Comparison of ENCODE assay signal across 9 mouse cellular contexts in genomic region chrX:51680428-51681169, GRCm38 (mm10). TPM values are rescaled to one million over a fixed set of nuclear protein-coding genes. Genes with fewer than 3 reads are reported as not detected.
DNase-seq lines count a peak whose midpoint lies in the region; ATAC-seq and TF ChIP-seq lines count a peak whose summit lies in the region.
"Had no signal": no experiment of that assay in that cellular context is flagged by ENCODE, and none has a peak within 500 bp of the region (broad histone marks: within the 10 kb centered on the region; RNA-seq: fewer than 3 reads in every experiment).

No protein-coding gene starts in this region.

- TF ChIP-seq POLR2A in lung, adult 2 months (IDR thresholded peaks at IDR 0.05; ENCODE audit: borderline replicate concordance, extremely low read depth, low read depth, low read length) = no peak

- TF ChIP-seq CTCF in lung, adult 2 months (IDR thresholded peaks at IDR 0.05; ENCODE audit: insufficient read depth, low read length) = no peak

- no peak overlapping the region for H3K27ac ChIP-seq in intestine, embryonic 15.5 days
- peak overlapping the region; percentile 70 for H3K27ac ChIP-seq in limb, embryonic 12.5 days
- no peak overlapping the region for H3K27ac ChIP-seq in neural tube, embryonic 11.5 days (ENCODE audit: low read depth, low read length)

- H3K9ac ChIP-seq in intestine, embryonic 15.5 days = peak overlapping the region; percentile 46
- peak overlapping the region; percentile 66 for H3K9ac ChIP-seq in limb, embryonic 12.5 days (replicated peaks)
- H3K9ac ChIP-seq in neural tube, embryonic 11.5 days (ENCODE audit: low read length) = peak overlapping the region; percentile 63

- no peaks in the 10 kb centered on the region for H3K9me3 ChIP-seq in intestine, embryonic 15.5 days
- no peaks in the 10 kb centered on the region for H3K9me3 ChIP-seq in limb, embryonic 12.5 days
- no peaks in the 10 kb centered on the region for H3K9me3 ChIP-seq in neural tube, embryonic 11.5 days (ENCODE audit: control insufficient read depth, low read length)
- H3K9me3 ChIP-seq: G1E had no signal

- H3K4me2 ChIP-seq in intestine, embryonic 15.5 days (replicated peaks) = peak overlapping the region; percentile 90
- H3K4me2 ChIP-seq in limb, embryonic 12.5 days = peak overlapping the region; percentile 65
- H3K4me2 ChIP-seq in neural tube, embryonic 11.5 days (ENCODE audit: low read depth) = peak overlapping the region; percentile 71

- peak; percentile 69 for ATAC-seq in intestine, embryonic 15.5 days
- ATAC-seq in limb, embryonic 12.5 days (ENCODE audit: insufficient number of reproducible peaks, insufficient read depth, low FRiP score, low TSS enrichment, low read depth) = peak; percentile 45; the same call in 1 of the 2 replicates
- peak; percentile 75 for ATAC-seq in neural tube, embryonic 11.5 days (ENCODE audit: insufficient read depth, low FRiP score, low TSS enrichment)
- no peak for ATAC-seq in activated CD4-positive, CD25-positive, alpha-beta regulatory T cell, adult 4 months

- WGBS in lung, adult 2 months = 31% methylated on average over 70 of the region's 70 CpGs
- WGBS in intestine, embryonic 15.5 days = 19% methylated on average over 69 of the region's 70 CpGs
- 14% methylated on average over 67 of the region's 70 CpGs for WGBS in limb, embryonic 12.5 days
- 13% methylated on average over 62 of the region's 70 CpGs for WGBS in neural tube, embryonic 11.5 days

- H3K4me3 ChIP-seq in lung, adult 2 months (replicated peaks; ENCODE audit: extremely low read depth, low read depth, low read length) = peak overlapping the region; percentile 16
- peak overlapping the region; percentile 47 for H3K4me3 ChIP-seq in intestine, embryonic 15.5 days (replicated peaks)
- H3K4me3 ChIP-seq in limb, embryonic 12.5 days (replicated peaks) = peak overlapping the region; percentile 52
- peak overlapping the region; percentile 42 for H3K4me3 ChIP-seq in neural tube, embryonic 11.5 days (ENCODE audit: low read depth, low read length)

- no peaks in the 10 kb centered on the region for H3K36me3 ChIP-seq in intestine, embryonic 15.5 days
- H3K36me3 ChIP-seq in limb, embryonic 12.5 days = no peaks in the 10 kb centered on the region
- no peaks in the 10 kb centered on the region for H3K36me3 ChIP-seq in neural tube, embryonic 11.5 days (ENCODE audit: control insufficient read depth, insufficient read depth, low read length)
- H3K36me3 ChIP-seq: G1E had no signal

- H3K4me1 ChIP-seq in lung, adult 2 months (ENCODE audit: control insufficient read depth, insufficient read depth, low read length) = no peaks in the 10 kb centered on the region
- H3K4me1 ChIP-seq in intestine, embryonic 15.5 days (replicated peaks) = no peaks in the 10 kb centered on the region
- H3K4me1 ChIP-seq in limb, embryonic 12.5 days (replicated peaks) = no peaks in the 10 kb centered on the region
- H3K4me1 ChIP-seq in neural tube, embryonic 11.5 days (ENCODE audit: control insufficient read depth, insufficient read depth, low read length) = no peaks in the 10 kb centered on the region

- no peak for DNase-seq in lung, adult 2 months
- no peak for DNase-seq in lung, adult 18-20 months
- DNase-seq in cerebellum, postnatal 10 days = peak; percentile 73 to 78
- peak; percentile 8 to 13 for DNase-seq in frontal cortex, postnatal 25 days (ENCODE audit: low spot score in 2 of 2)
- DNase-seq in neural tube, embryonic 11.5 days (ENCODE audit: low spot score) = peak; percentile 70

- H3K27me3 ChIP-seq in intestine, embryonic 15.5 days (replicated peaks) = peaks cover 28% of the 10 kb centered on the region; the same call in 1 of the 2 replicates
- H3K27me3 ChIP-seq in limb, embryonic 12.5 days = peaks cover 54% of the 10 kb centered on the region
- peaks cover 4% of the 10 kb centered on the region; the same call in 1 of the 2 replicates for H3K27me3 ChIP-seq in neural tube, embryonic 11.5 days (ENCODE audit: control insufficient read depth, insufficient read depth, low read length)

RNA-seq across cellular contexts. Expression of gene Hs6st2, which starts 1.1 kb away (rescaled TPM):
- 2.0 and 2.3 TPM in 2 replicates for polyA plus RNA-seq in lung, adult 2 months (2012; rRNA removed)
- polyA plus RNA-seq in intestine, embryonic 15.5 days (2015; fragmentation: Nextera tagmentation; extraction: Ambion mirVana) = 5.7 and 7.1 TPM in 2 replicates
- 28.5 and 32.0 TPM in 2 replicates for polyA plus RNA-seq in limb, embryonic 12.5 days (2016; fragmentation: Nextera tagmentation; extraction: Ambion mirVana)
- 16.8 and 18.6 TPM in 2 replicates for polyA plus RNA-seq in neural tube, embryonic 11.5 days (2014; fragmentation: Nextera tagmentation; extraction: Ambion mirVana)
- polyA plus RNA-seq in activated CD4-positive, CD25-positive, alpha-beta regulatory T cell, adult 4 months (2017; shearing (Covaris generic)) = under 1 TPM in 1 of 2 experiments, not detected in 1; 0.45 TPM
- polyA plus RNA-seq: G1E had no signal

Comparison
In these comparisons a context has a peak if more than half of its experiments do, and no peak if none do; other contexts are left out.
1. DNase-seq: peak in cerebellum, postnatal 10 days (2 of 2), frontal cortex, postnatal 25 days (2 of 2) and neural tube, embryonic 11.5 days (single experiment); none in lung, adult 2 months (single experiment) and lung, adult 18-20 months (0 of 2).
2. Peak in every context shown above with its lines, with median percentiles within 50 percentile points of each other: H3K4me3 ChIP-seq, H3K4me2 ChIP-seq and H3K9ac ChIP-seq.